Mouse (Mus musculus) heart, postnatal 0 days (tissue): ENCODE data around the gene Paqr9. TPM values are rescaled to one million over a fixed set of nuclear protein-coding genes. Genes with fewer than 3 reads are reported as not detected.

Experiments
- ATAC-seq: fragments of 200-750 bp; cut with Nextera tagmentation; 2 replicates; pipeline ENCODE4 v1.8.0; 2017; ENCODE audit warnings: low read depth, moderate number of reproducible peaks, moderate library complexity; ENCODE audit not compliant: insufficient read depth
- DNase-seq: peaks from one replicate; pipeline ENCODE4 v3.0.0-alpha.2; 2016; ENCODE audit warnings: low spot score
- H3K27ac ChIP-seq: fragments of 300-500 bp; sonication (generic); 2 replicates; pipeline ENCODE4 v1.5.1; 2014; ENCODE audit warnings: low read depth, mild to moderate bottlenecking
- H3K27me3 ChIP-seq: fragments of 300-500 bp; sonication (generic); 2 replicates; pipeline ENCODE4 v1.6.1; 2014; ENCODE audit warnings: low read length, mixed read lengths; ENCODE audit not compliant: control insufficient read depth, insufficient read depth
- H3K36me3 ChIP-seq: fragments of 300-500 bp; sonication (generic); replicated peaks from 2 replicates; pipeline ENCODE4 v1.6.1; 2014; ENCODE audit warnings: low read length, mixed read lengths; ENCODE audit not compliant: control insufficient read depth, insufficient read depth
- H3K4me1 ChIP-seq: fragments of 300-500 bp; sonication (generic); 2 replicates; pipeline ENCODE4 v1.6.1; 2014; ENCODE audit warnings: antibody characterized with exemption; ENCODE audit not compliant: control insufficient read depth, insufficient read depth
- H3K4me2 ChIP-seq: fragments of 300-500 bp; sonication (generic); 2 replicates; pipeline ENCODE4 v1.6.1; 2014; ENCODE audit warnings: low read depth, mild to moderate bottlenecking, low read length, moderate library complexity
- H3K4me3 ChIP-seq: fragments of 300-500 bp; sonication (generic); 2 replicates; pipeline ENCODE4 v1.5.1; 2014; ENCODE audit warnings: low read depth, low read length
- H3K9ac ChIP-seq: fragments of 300-500 bp; sonication (generic); replicated peaks from 2 replicates; pipeline ENCODE4 v1.6.1; 2014; ENCODE audit warnings: low read depth, low read length, mixed read lengths
- H3K9me3 ChIP-seq: fragments of 300-500 bp; sonication (generic); replicated peaks from 2 replicates; pipeline ENCODE4 v1.6.1; 2016; ENCODE audit warnings: low read length; ENCODE audit not compliant: control insufficient read depth
- CTCF ChIP-seq: IDR thresholded peaks from 2 replicates; pipeline ENCODE4 v1.5.1; 2016; ENCODE audit warnings: antibody characterized with exemption, control low read depth, low read depth
- EP300 ChIP-seq: IDR thresholded peaks from 2 replicates; pipeline ENCODE4 v1.6.1; 2016; ENCODE audit warnings: antibody characterized with exemption, low read depth
- WGBS: fragments of 180-500 bp; shearing (Covaris S2); extraction: QIAGEN DNeasy Blood & Tissue Kit; methylation state at CpG from one replicate; pipeline ENCODE4 v1.1.7; 2014; 5-methylcytosine and 5-hydroxymethylcytosine counted together
- polyA plus RNA-seq: library from polyadenylated mRNA; unstranded; fragments of >200 nt; fragmentation: Nextera tagmentation; extraction: Ambion mirVana; gene quantifications from 2 replicates; pipeline ENCODE4 v1.2.1, GENCODE M21; 2015
- total RNA-seq: library from RNA; depleted of rRNA; stranded (reverse); fragments of >200 nt; gene quantifications from 2 replicates; pipeline ENCODE4 v1.2.3, GENCODE M21; 2014; ENCODE audit warnings: low replicate concordance

Gene Paqr9
- total and polyA plus RNA-seq, 2 experiments from 2014 or later = 5.8 to 9.5 TPM

GRCm38 (mm10) chr9:95569249-95569648, 9.8 kb downstream of the Paqr9 start:
- 84% methylated on average over 5 of the region's 5 CpGs for WGBS
- H3K27ac ChIP-seq = no peak overlapping the region
- no peaks in the 10 kb centered on the region; the same call in 1 of the 2 replicates for H3K4me1 ChIP-seq

GRCm38 (mm10) chr9:95569966-95570365, 10.5 kb downstream of the Paqr9 start:
- Histone ChIP-seq H3K4me1 (no peaks in the 10 kb centered on the region), H3K9me3 (no peaks in the 10 kb centered on the region), H3K27me3 (no peaks in the 10 kb centered on the region), H3K9ac (no peak overlapping the region), H3K4me3 (no peak overlapping the region), H3K36me3 (no peaks in the 10 kb centered on the region), H3K4me2 (no peak overlapping the region), H3K27ac (no peak overlapping the region)
- TF ChIP-seq EP300 (no peak), CTCF (no peak)
- no peak for ATAC-seq
- no peak for DNase-seq
- WGBS = 81% methylated on average over 5 of the region's 5 CpGs

More at GRCm38 (mm10) chr9:95569249-95569648, 9.8 kb downstream of the Paqr9 start:
- TF ChIP-seq CTCF = no peak
- TF ChIP-seq EP300 = no peak
- ATAC-seq (no peak), DNase-seq (no peak)
- Histone ChIP-seq H3K9me3 (no peaks in the 10 kb centered on the region), H3K36me3 (no peaks in the 10 kb centered on the region), H3K9ac (no peak overlapping the region), H3K27me3 (no peaks in the 10 kb centered on the region), H3K4me2 (no peak overlapping the region), H3K4me3 (no peak overlapping the region)

GRCm38 (mm10) chr9:95570604-95571003, 11.1 kb downstream of the Paqr9 start:
- ATAC-seq (no peak), DNase-seq (no peak)
- Histone ChIP-seq H3K27ac (no peak overlapping the region), H3K9ac (no peak overlapping the region), H3K9me3 (no peaks in the 10 kb centered on the region), H3K4me1 (no peaks in the 10 kb centered on the region), H3K4me3 (no peak overlapping the region), H3K27me3 (no peaks in the 10 kb centered on the region), H3K36me3 (no peaks in the 10 kb centered on the region), H3K4me2 (no peak overlapping the region)
- TF ChIP-seq CTCF = no peak
- TF ChIP-seq EP300 = no peak
- 86% methylated on average over 4 of the region's 4 CpGs for WGBS

GRCm38 (mm10) chr9:95571494-95571893, 12.0 kb downstream of the Paqr9 start:
- H3K36me3 ChIP-seq = no peaks in the 10 kb centered on the region
- no peak overlapping the region for H3K4me3 ChIP-seq
- TF ChIP-seq CTCF = no peak
- TF ChIP-seq EP300 = no peak
- H3K4me1 ChIP-seq = no peaks in the 10 kb centered on the region
- H3K9ac ChIP-seq = no peak overlapping the region
- ATAC-seq = no peak
- no peak overlapping the region for H3K27ac ChIP-seq
- WGBS = 52% methylated on average over 4 of the region's 4 CpGs
- no peaks in the 10 kb centered on the region for H3K27me3 ChIP-seq
- no peak for DNase-seq
- no peaks in the 10 kb centered on the region for H3K9me3 ChIP-seq
- no peak overlapping the region for H3K4me2 ChIP-seq

- Histone ChIP-seq H3K27ac (no peak overlapping the region), H3K9ac (no peak overlapping the region), H3K4me2 (no peak overlapping the region), H3K4me1 (no peaks in the 10 kb centered on the region), H3K9me3 (no peaks in the 10 kb centered on the region), H3K36me3 (no peaks in the 10 kb centered on the region), H3K4me3 (no peak overlapping the region), H3K27me3 (no peaks in the 10 kb centered on the region)
- no peak for ATAC-seq
- DNase-seq = no peak
- 65% methylated on average over 5 of the region's 5 CpGs for WGBS
- no peak for TF ChIP-seq CTCF
- no peak for TF ChIP-seq EP300
Measured at GRCm38 (mm10) chr9:95572558-95572957, 13.1 kb downstream of the Paqr9 start.

- TF ChIP-seq EP300 (no peak), CTCF (no peak)
- Histone ChIP-seq H3K9ac (no peak overlapping the region), H3K9me3 (no peaks in the 10 kb centered on the region), H3K4me3 (no peak overlapping the region), H3K27ac (no peak overlapping the region), H3K4me2 (no peak overlapping the region), H3K36me3 (no peaks in the 10 kb centered on the region), H3K4me1 (no peaks in the 10 kb centered on the region), H3K27me3 (no peaks in the 10 kb centered on the region)
- DNase-seq (no peak), ATAC-seq (no peak)
- 73% methylated on average over 4 of the region's 4 CpGs for WGBS
Measured at GRCm38 (mm10) chr9:95574116-95574515, 14.7 kb downstream of the Paqr9 start.
